Mouse (Mus musculus) A20 (cell line): ENCODE results near the gene Ptx4.
A peak's percentile ranks its signal among the peaks of the same experiment; 100 is the strongest.
"Not testable (repeated sequence)": the region's sequence is repeated elsewhere in the genome, so short reads cannot be mapped to it uniquely, and the experiment has no call there.

ENCODE experiments used
- DNase-seq: peaks from one replicate; pipeline ENCODE4 v3.0.0-alpha.2; 2011; ENCODE audit warnings: low read depth, low spot score

Ptx4 gene

GRCm38 (mm10) chr17:25114908-25115645 lies 5.5 kb upstream of the Ptx4 start:
- no peak for DNase-seq

GRCm38 (mm10) chr17:25115664-25116432 lies 4.7 kb upstream of the Ptx4 start, which contains the start of gene Telo2:
Gene Telo2, minus strand, starts transcription at chr17:25115967.
- peak; percentile 94 for DNase-seq

GRCm38 (mm10) chr17:25117263-25117662 lies 3.3 kb upstream of the Ptx4 start:
- DNase-seq: peak; percentile 67

GRCm38 (mm10) chr17:25123979-25124378 lies 3.4 kb downstream of the Ptx4 start:
- DNase-seq: peak; percentile 42

GRCm38 (mm10) chr17:25125442-25126060 lies 5.0 kb downstream of the Ptx4 start:
- not testable (repeated sequence) for DNase-seq

GRCm38 (mm10) chr17:25127079-25127478 lies 6.5 kb downstream of the Ptx4 start:
- DNase-seq: no peak

GRCm38 (mm10) chr17:25127681-25128080 lies 7.1 kb downstream of the Ptx4 start:
- DNase-seq: no peak

- no peak for DNase-seq
These were observed 9.5 kb downstream of the Ptx4 start for GRCm38 (mm10) chr17:25130060-25130459.

- DNase-seq: peak; percentile 93
These were observed 12.7 kb downstream of the Ptx4 start, which contains the start of gene Clcn7 for GRCm38 (mm10) chr17:25133275-25133698. Gene Clcn7, plus strand, starts transcription at chr17:25133391.

GRCm38 (mm10) chr17:25135622-25136021 lies 15.1 kb downstream of the Ptx4 start:
- DNase-seq: no peak

GRCm38 (mm10) chr17:25138803-25139202 lies 18.2 kb downstream of the Ptx4 start:
- no peak for DNase-seq

- DNase-seq: peak; percentile 15
These were observed 19.4 kb downstream of the Ptx4 start for GRCm38 (mm10) chr17:25139960-25140359.

- DNase-seq: no peak
These were observed 41.6 kb downstream of the Ptx4 start, which contains the start of gene Ccdc154 for GRCm38 (mm10) chr17:25162161-25162560. Gene Ccdc154, plus strand, starts transcription at chr17:25162461.

- no peak for DNase-seq
These were observed 42.8 kb downstream of the Ptx4 start for GRCm38 (mm10) chr17:25163387-25163786.

- DNase-seq: no peak
These were observed 44.2 kb downstream of the Ptx4 start for GRCm38 (mm10) chr17:25164770-25165169.

- no peak for DNase-seq
These were observed 45.6 kb downstream of the Ptx4 start for GRCm38 (mm10) chr17:25165970-25166671.

GRCm38 (mm10) chr17:25169706-25170105 lies 49.1 kb downstream of the Ptx4 start:
- no peak for DNase-seq

GRCm38 (mm10) chr17:25172558-25172957 lies 52.0 kb downstream of the Ptx4 start:
- no peak for DNase-seq
